Mouse (Mus musculus) ES-E14 (cell line): ENCODE data around the gene Zscan26.

ENCODE experiments used
- HCFC1 ChIP-seq: IDR thresholded peaks from 2 replicates; pipeline ENCODE4 v1.6.1; 2012; ENCODE audit warnings: low read length, inconsistent platforms, borderline replicate concordance; ENCODE audit not compliant: insufficient read depth
- ZC3H11A ChIP-seq: IDR thresholded peaks from 2 replicates; pipeline ENCODE4 v1.6.1; 2012; ENCODE audit warnings: low read depth, mild to moderate bottlenecking, inconsistent platforms, low read length, borderline replicate concordance

DNA sequence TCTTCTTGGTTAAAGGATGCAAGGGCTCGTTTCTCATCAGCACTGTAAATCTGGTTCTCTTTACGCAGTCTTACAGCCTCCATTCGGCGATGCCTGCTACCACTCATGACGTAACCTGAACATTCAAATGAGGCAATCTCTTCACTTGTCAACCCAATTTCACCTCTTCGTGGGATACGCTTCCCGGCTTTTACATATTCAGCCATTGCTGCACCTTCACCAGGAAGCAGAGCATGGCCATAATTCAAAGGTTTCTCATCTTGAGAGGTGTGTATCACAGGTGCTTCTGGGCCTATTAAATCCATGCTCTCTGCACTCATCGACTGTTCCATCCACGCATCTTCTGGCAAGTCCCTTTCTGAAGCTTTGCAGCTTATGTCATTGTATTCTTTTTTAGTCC, 13.8 kb upstream of the Zscan26 start:
- TF ChIP-seq HCFC1 (no peak), ZC3H11A (no peak)
